Mouse (Mus musculus) heart, embryonic 11.5 days (tissue): ENCODE results near the gene Thap8. TPM values are rescaled to one million over a fixed set of nuclear protein-coding genes. Genes with fewer than 3 reads are reported as not detected.

Source experiments
- ATAC-seq: fragments of 200-750 bp; cut with Nextera tagmentation; replicated peaks from 2 replicates; pipeline ENCODE4 v1.8.0; 2017; ENCODE audit warnings: moderate library complexity; ENCODE audit not compliant: insufficient number of reproducible peaks, low FRiP score, low TSS enrichment
- H3K27ac ChIP-seq: fragments of 300-500 bp; sonication (generic); 2 replicates; pipeline ENCODE4 v1.5.1; 2014; ENCODE audit warnings: mild to moderate bottlenecking, low read depth, low read length
- H3K27me3 ChIP-seq: fragments of 300-500 bp; sonication (generic); 2 replicates; pipeline ENCODE4 v1.6.1; 2014; ENCODE audit warnings: mild to moderate bottlenecking, low read length, mixed read lengths; ENCODE audit not compliant: control insufficient read depth, insufficient read depth
- H3K36me3 ChIP-seq: fragments of 300-500 bp; sonication (generic); 2 replicates; pipeline ENCODE4 v1.6.1; 2014; ENCODE audit warnings: mild to moderate bottlenecking, low read length, moderate library complexity, mixed read lengths; ENCODE audit not compliant: control insufficient read depth, insufficient read depth
- H3K4me1 ChIP-seq: fragments of 300-500 bp; sonication (generic); 2 replicates; pipeline ENCODE4 v1.6.1; 2014; ENCODE audit warnings: low read length; ENCODE audit not compliant: control insufficient read depth, insufficient read depth
- H3K4me2 ChIP-seq: fragments of 300-500 bp; sonication (generic); 2 replicates; pipeline ENCODE4 v1.6.1; 2014; ENCODE audit warnings: mild to moderate bottlenecking, moderate library complexity
- H3K4me3 ChIP-seq: fragments of 300-500 bp; sonication (generic); 2 replicates; pipeline ENCODE4 v1.5.1; 2014; ENCODE audit warnings: low read depth, low read length
- H3K9ac ChIP-seq: fragments of 300-500 bp; sonication (generic); 2 replicates; pipeline ENCODE4 v1.6.1; 2014; ENCODE audit warnings: mild to moderate bottlenecking, low read depth, low read length, moderate library complexity
- H3K9me3 ChIP-seq: fragments of 300-500 bp; sonication (generic); replicated peaks from 2 replicates; pipeline ENCODE4 v1.6.1; 2016; ENCODE audit warnings: low read length; ENCODE audit not compliant: control insufficient read depth
- WGBS: fragments of 180-500 bp; shearing (Covaris S2); extraction: QIAGEN DNeasy Blood & Tissue Kit; methylation state at CpG from one replicate; pipeline ENCODE4 v1.1.7; 2014; ENCODE audit not compliant: insufficient replicate concordance; 5-methylcytosine and 5-hydroxymethylcytosine counted together
- polyA plus RNA-seq: library from polyadenylated mRNA; unstranded; fragments of >200 nt; fragmentation: Nextera tagmentation; extraction: Ambion mirVana; gene quantifications from 2 replicates; pipeline ENCODE4 v1.2.1, GENCODE M21; 2014

Gene Thap8
- polyA plus RNA-seq, 1 experiment from 2014 or later = 0.20 TPM

DNA sequence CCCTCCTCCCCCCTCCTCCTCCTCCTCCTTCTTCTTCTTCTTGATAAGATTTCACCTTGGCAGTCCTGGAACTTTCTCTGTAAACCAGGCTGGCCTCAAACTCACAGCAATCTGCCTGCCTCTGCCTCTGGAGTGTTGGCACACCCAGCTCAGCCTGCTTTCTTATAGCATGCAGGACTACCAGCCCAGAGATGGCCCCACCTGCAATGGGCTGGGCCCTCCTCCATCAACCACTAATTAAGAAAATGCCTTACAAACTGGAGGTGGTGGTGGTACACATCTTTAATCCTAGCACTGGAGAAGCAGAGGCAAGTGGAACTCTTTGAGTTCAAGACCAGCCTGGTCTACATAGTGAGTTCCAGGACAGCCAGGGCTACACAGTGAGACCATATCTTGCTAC lies 46.5 kb downstream of the Thap8 start:
- ATAC-seq = no peak
- Histone ChIP-seq H3K9me3 (no peaks in the 10 kb centered on the region), H3K27ac (no peak overlapping the region)

DNA sequence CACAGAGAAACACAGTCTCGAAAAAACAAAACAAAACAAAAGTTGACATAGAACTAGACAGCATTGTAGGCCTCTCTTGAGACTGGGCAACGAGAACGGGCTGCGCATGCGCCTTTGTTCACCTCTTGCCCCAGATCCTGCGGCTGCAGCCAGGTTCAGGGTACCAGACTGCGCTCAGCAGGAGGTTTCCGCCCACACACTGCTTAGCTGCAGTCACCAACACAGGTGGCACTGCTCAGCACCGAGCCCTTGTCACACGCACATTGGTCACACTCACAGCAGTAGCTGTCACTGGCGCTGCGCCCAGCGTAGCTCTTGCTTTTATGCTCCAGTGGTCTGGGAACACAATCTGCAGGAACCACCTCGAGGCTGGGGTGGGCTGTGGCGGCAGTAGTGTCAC lies 47.2 kb downstream of the Thap8 start:
- H3K9ac ChIP-seq = no peak overlapping the region
- no peaks in the 10 kb centered on the region for H3K9me3 ChIP-seq
- WGBS = 47% methylated on average over 15 of the region's 15 CpGs
- no peak for ATAC-seq
- no peaks in the 10 kb centered on the region for H3K27me3 ChIP-seq
- H3K36me3 ChIP-seq = no peaks in the 10 kb centered on the region
- no peak overlapping the region for H3K4me3 ChIP-seq
- peaks cover 6% of the 10 kb centered on the region; the same call in 1 of the 2 replicates for H3K4me1 ChIP-seq
- H3K4me2 ChIP-seq = no peak overlapping the region
- H3K27ac ChIP-seq = peak overlapping the region; percentile 46; the same call in 1 of the 2 replicates

More for the DNA sequence above, 46.5 kb downstream of the Thap8 start:
- Histone ChIP-seq H3K36me3 (no peaks in the 10 kb centered on the region), H3K27me3 (no peaks in the 10 kb centered on the region), H3K4me2 (no peak overlapping the region), H3K9ac (no peak overlapping the region), H3K4me1 (peaks cover 4% of the 10 kb centered on the region; the same call in 1 of the 2 replicates), H3K4me3 (no peak overlapping the region)

DNA sequence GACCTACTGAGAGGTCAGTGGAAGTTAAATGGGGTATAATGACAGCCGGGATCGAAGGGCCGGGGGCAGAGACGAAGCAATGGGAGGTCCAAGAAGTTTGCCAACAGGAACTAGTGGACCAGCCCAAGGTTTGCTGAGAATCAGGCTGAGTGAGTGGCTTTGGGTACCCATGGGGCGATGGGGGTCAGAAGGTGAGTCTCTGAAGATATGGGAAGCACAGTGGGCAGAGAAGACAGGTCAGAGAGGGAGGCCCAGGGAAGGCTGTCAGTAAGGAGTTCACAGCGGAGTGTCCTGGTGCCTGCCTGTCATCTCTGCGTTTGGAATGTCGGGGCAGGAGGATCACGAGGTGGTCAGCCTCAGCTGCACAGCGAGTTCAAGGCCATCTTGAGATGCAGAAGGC lies 48.5 kb downstream of the Thap8 start:
- no peaks in the 10 kb centered on the region for H3K9me3 ChIP-seq
- ATAC-seq = no peak
- H3K4me3 ChIP-seq = no peak overlapping the region
- peaks cover 14% of the 10 kb centered on the region; the same call in 1 of the 2 replicates for H3K4me1 ChIP-seq
- H3K27ac ChIP-seq = no peak overlapping the region
- H3K4me2 ChIP-seq = no peak overlapping the region
- 43% methylated on average over 10 of the region's 10 CpGs for WGBS
- no peak overlapping the region for H3K9ac ChIP-seq
- no peaks in the 10 kb centered on the region for H3K36me3 ChIP-seq
- H3K27me3 ChIP-seq = no peaks in the 10 kb centered on the region

DNA sequence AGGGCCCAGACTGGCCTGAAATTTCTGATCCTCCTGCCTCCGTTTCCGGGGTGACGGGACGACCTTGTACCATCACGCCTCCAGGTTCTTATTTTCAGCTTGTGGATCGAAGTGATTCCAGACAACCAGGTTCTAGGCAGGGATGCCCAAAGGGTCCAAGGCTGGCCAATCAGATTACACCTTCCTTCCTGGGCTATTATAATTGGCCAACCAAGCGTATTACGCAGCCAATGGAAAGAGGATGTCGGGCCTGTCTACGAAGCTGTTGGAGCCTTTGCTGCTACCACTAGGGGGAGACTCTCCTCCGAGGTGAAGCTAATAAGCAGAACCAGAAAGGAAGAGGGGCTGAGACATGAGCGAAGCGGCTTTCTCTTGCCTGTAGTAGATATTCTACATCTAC lies 52.0 kb downstream of the Thap8 start:
- H3K36me3 ChIP-seq = no peaks in the 10 kb centered on the region
- H3K4me1 ChIP-seq = peaks cover 19% of the 10 kb centered on the region; the same call in 1 of the 2 replicates
- no peak overlapping the region for H3K27ac ChIP-seq
- H3K9ac ChIP-seq = no peak overlapping the region
- peak overlapping the region; percentile 38 for H3K4me2 ChIP-seq
- no peak overlapping the region for H3K4me3 ChIP-seq
- WGBS = 10% methylated on average over 13 of the region's 13 CpGs
- ATAC-seq = 0 out of 2 replicates have a peak, but pooled peaks have one; percentile 44
- no peaks in the 10 kb centered on the region for H3K9me3 ChIP-seq
- H3K27me3 ChIP-seq = peaks cover 17% of the 10 kb centered on the region

DNA sequence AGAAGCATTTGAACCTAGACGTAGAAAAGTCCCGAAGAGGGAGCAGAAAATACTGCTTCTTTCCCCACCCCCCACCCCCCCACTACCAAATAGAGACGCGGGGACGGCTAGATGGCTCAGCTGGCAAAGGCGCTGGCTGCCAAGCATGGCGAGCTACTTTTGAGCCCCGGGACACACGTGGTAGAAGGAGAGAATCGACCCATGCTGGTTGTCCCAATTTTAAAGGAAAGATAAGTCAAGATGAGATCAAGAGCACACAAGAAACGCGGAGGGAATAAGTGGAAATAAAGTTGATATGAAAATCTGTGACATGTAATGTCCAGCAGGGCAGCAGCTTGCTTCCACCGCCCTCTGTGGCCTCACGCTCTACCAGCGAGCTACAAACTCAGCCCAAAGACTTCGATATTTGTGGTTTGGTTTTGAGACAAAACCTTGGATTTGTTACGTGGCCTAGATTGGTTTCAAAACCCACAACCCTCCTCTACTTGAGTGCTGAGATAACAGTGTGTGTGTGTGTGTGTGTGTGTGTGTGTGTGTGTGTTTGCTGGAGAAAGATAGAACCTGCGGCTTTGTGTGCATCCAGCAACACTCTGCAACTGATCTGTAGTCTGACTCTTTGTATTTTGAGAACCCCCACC lies 52.8 kb downstream of the Thap8 start:
- 53% methylated on average over 18 of the region's 18 CpGs for WGBS
- Histone ChIP-seq H3K27me3 (peaks cover 17% of the 10 kb centered on the region), H3K9me3 (no peaks in the 10 kb centered on the region), H3K4me1 (peaks cover 19% of the 10 kb centered on the region; the same call in 1 of the 2 replicates), H3K4me2 (0 out of 2 replicates have a peak overlapping the region, but pooled peaks have one; percentile 5), H3K36me3 (no peaks in the 10 kb centered on the region), H3K4me3 (no peak overlapping the region), H3K9ac (no peak overlapping the region), H3K27ac (peak overlapping the region; percentile 10; the same call in 1 of the 2 replicates)
- no peak for ATAC-seq

DNA sequence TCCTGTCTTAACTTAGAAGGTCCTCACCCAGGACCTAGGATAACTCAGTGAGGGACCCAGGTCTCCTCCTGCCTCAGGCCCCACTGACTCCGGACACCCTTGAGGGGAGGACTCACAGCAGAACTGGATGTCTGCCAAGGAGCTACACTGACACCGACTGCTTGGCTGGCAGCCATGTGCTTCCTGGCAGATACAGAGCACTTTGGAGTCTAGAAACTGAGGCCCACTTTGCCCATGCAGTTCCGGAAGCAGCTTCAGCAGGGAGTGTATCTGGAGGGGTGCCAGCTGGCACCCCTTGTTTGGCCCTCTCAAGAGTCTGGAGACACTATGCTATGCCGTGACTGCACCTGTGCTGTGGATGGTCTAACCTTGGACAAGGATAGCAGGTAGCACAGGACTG lies 53.5 kb downstream of the Thap8 start:
- H3K9ac ChIP-seq = no peak overlapping the region
- H3K4me3 ChIP-seq = no peak overlapping the region
- WGBS = 24% methylated on average over 4 of the region's 4 CpGs
- H3K27me3 ChIP-seq = peaks cover 17% of the 10 kb centered on the region
- H3K36me3 ChIP-seq = no peaks in the 10 kb centered on the region
- no peaks in the 10 kb centered on the region for H3K9me3 ChIP-seq
- peak; percentile 63; the same call in 1 of the 2 replicates for ATAC-seq
- peaks cover 19% of the 10 kb centered on the region; the same call in 1 of the 2 replicates for H3K4me1 ChIP-seq
- peak overlapping the region; percentile 5 for H3K4me2 ChIP-seq
- H3K27ac ChIP-seq = peak overlapping the region; percentile 71; the same call in 1 of the 2 replicates

DNA sequence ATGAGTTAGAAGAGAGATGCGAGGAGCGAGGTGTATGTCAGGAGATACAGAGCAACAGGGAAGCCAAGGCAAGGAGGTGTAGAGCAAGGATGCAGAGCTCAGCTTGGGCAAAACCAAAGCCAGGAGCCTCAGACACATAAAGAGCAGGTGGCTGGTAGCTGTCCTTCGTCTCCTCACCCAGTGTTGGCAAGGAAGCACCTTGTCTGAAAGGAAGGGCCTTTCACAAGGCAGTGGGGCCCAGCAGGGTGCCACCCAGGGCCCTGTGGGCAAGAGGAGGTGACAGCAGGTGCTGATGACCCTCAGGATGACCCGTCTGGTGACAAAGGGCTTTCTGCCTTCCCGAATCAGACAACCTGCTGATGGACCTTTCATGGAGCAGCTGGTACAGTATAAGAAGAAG lies 54.7 kb downstream of the Thap8 start:
- 62% methylated on average over 5 of the region's 5 CpGs for WGBS
- Histone ChIP-seq H3K4me2 (no peak overlapping the region), H3K27ac (no peak overlapping the region), H3K27me3 (peaks cover 17% of the 10 kb centered on the region), H3K9ac (no peak overlapping the region), H3K4me1 (peaks cover 19% of the 10 kb centered on the region; the same call in 1 of the 2 replicates), H3K36me3 (no peaks in the 10 kb centered on the region), H3K9me3 (no peaks in the 10 kb centered on the region), H3K4me3 (no peak overlapping the region)
- no peak for ATAC-seq

DNA sequence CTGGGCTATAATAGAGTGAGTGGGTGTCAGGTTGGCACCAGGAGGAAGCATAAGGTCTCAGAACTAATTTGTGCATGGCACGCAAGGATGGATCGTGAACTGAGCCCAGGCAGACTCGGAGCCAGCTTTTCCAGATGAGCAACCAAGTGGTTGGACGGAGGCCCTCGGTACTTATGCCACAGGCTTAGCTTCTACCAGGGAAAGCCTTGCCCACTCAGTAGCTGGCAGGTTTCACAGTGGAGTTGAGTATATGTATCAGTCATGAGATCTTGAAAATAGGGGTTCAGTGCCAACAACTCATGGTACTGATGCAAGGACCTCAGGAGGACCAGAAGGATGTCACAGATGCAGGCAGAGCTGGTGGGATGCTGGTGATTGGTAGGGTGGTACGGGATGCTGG lies 55.8 kb downstream of the Thap8 start:
- H3K9ac ChIP-seq = no peak overlapping the region
- peaks cover 19% of the 10 kb centered on the region; the same call in 1 of the 2 replicates for H3K4me1 ChIP-seq
- no peak overlapping the region for H3K4me3 ChIP-seq
- no peaks in the 10 kb centered on the region for H3K36me3 ChIP-seq
- ATAC-seq = no peak
- WGBS = 80% methylated on average over 6 of the region's 6 CpGs
- H3K4me2 ChIP-seq = no peak overlapping the region
- H3K27ac ChIP-seq = no peak overlapping the region
- H3K9me3 ChIP-seq = no peaks in the 10 kb centered on the region
- peaks cover 17% of the 10 kb centered on the region for H3K27me3 ChIP-seq

DNA sequence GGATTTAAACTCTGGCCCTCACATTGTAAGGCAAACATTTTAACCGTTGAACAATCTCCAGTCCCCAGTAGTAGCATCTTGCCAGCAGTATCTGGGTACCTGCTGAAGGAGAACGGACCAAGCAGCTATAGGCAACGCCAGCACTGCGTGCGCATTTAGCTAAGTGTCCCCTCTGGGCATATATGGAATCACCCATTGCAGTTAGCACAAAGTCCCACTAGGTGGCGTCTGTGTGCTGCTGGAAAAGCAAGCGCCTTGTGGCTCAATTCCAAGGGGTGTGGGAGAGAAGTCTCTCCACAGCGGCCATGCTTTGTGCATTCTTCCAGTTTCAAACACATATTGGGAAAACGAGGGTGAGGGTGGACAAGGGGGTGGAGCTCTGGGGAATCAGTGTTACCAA lies 56.5 kb downstream of the Thap8 start:
- H3K36me3 ChIP-seq = no peaks in the 10 kb centered on the region
- ATAC-seq = no peak
- H3K4me3 ChIP-seq = no peak overlapping the region
- peaks cover 19% of the 10 kb centered on the region; the same call in 1 of the 2 replicates for H3K4me1 ChIP-seq
- no peak overlapping the region for H3K27ac ChIP-seq
- H3K4me2 ChIP-seq = no peak overlapping the region
- no peaks in the 10 kb centered on the region for H3K9me3 ChIP-seq
- peaks cover 17% of the 10 kb centered on the region for H3K27me3 ChIP-seq
- no peak overlapping the region for H3K9ac ChIP-seq
- 2% methylated on average over 9 of the region's 9 CpGs for WGBS
